Mouse (Mus musculus): ENCODE measurements around the gene 2810408A11Rik.
"Not testable (repeated sequence)": the region's sequence is repeated elsewhere in the genome, so short reads cannot be mapped to it uniquely, and the experiment has no call there.

Gene 2810408A11Rik

GRCm38 (mm10) chr11:69878952-69879351 is 21.8 kb downstream of the 2810408A11Rik start:
- no peak for DNase-seq

- DNase-seq = no peak
These were observed 22.4 kb downstream of the 2810408A11Rik start for GRCm38 (mm10) chr11:69878399-69878798.

- DNase-seq = peak; percentile 90
These were observed 22.9 kb downstream of the 2810408A11Rik start, which contains the start of gene Tmem95 for GRCm38 (mm10) chr11:69877878-69878277. Gene Tmem95 (minus strand): TSS chr11:69878018.

- peak; percentile 99 for DNase-seq
These were observed 23.9 kb downstream of the 2810408A11Rik start for GRCm38 (mm10) chr11:69876867-69877266.

GRCm38 (mm10) chr11:69876186-69876585 is 24.6 kb downstream of the 2810408A11Rik start:
- DNase-seq = peak; percentile 99

GRCm38 (mm10) chr11:69872451-69872850 is 28.3 kb downstream of the 2810408A11Rik start:
- no peak for DNase-seq

GRCm38 (mm10) chr11:69871822-69872221 is 29.0 kb downstream of the 2810408A11Rik start:
- no peak for DNase-seq

- DNase-seq = no peak
These were observed 30.3 kb downstream of the 2810408A11Rik start for GRCm38 (mm10) chr11:69870289-69871069.

GRCm38 (mm10) chr11:69867335-69867734 is 33.5 kb downstream of the 2810408A11Rik start:
- DNase-seq = peak; percentile 88

GRCm38 (mm10) chr11:69865561-69865960 is 35.2 kb downstream of the 2810408A11Rik start:
- peak; percentile 84 for DNase-seq

- DNase-seq = peak; percentile 78
These were observed 36.5 kb downstream of the 2810408A11Rik start for GRCm38 (mm10) chr11:69864138-69864860.

GRCm38 (mm10) chr11:69863729-69864128 is 37.1 kb downstream of the 2810408A11Rik start:
- DNase-seq = not testable (repeated sequence)

GRCm38 (mm10) chr11:69858113-69858998 is 42.4 kb downstream of the 2810408A11Rik start, which contains the start of gene Tnk1:
Gene Tnk1 (minus strand): TSS chr11:69858730.
- DNase-seq = peak; percentile 87

GRCm38 (mm10) chr11:69855347-69855746 is 45.4 kb downstream of the 2810408A11Rik start:
- peak; percentile 94 for DNase-seq

GRCm38 (mm10) chr11:69854680-69855079 is 46.1 kb downstream of the 2810408A11Rik start:
- peak; percentile 93 for DNase-seq

- DNase-seq = peak; percentile 93
These were observed 46.8 kb downstream of the 2810408A11Rik start for GRCm38 (mm10) chr11:69853994-69854393.

- no peak for DNase-seq
These were observed 50.0 kb downstream of the 2810408A11Rik start for GRCm38 (mm10) chr11:69850754-69851153.

- DNase-seq = no peak
These were observed 50.9 kb downstream of the 2810408A11Rik start for GRCm38 (mm10) chr11:69849884-69850283.

- DNase-seq = peak; percentile 96
These were observed 51.7 kb downstream of the 2810408A11Rik start for GRCm38 (mm10) chr11:69849128-69849527.

GRCm38 (mm10) chr11:69848021-69848420 is 52.8 kb downstream of the 2810408A11Rik start:
- no peak for DNase-seq

Data from heart, adult 11 months (tissue).